Mouse (Mus musculus): Measurements from ENCODE around the gene Tyw5. TPM values are rescaled to one million over a fixed set of nuclear protein-coding genes. Genes with fewer than 3 reads are reported as not detected.

The Tyw5 gene
- polyA plus RNA-seq, 1 experiment from 2014 or later: 32.4 TPM

- H3K9me3 ChIP-seq: no peaks in the 10 kb centered on the region
- ATAC-seq (ENCODE audit: borderline replicate concordance, extremely low read depth, low FRiP score, low TSS enrichment): no peak
- H3K36me3 ChIP-seq: peaks cover 44% of the 10 kb centered on the region
- peaks cover 11% of the 10 kb centered on the region for H3K4me1 ChIP-seq
- H3K4me3 ChIP-seq: no peak overlapping the region
- H3K27me3 ChIP-seq: no peaks in the 10 kb centered on the region
- no peak overlapping the region for H3K4me2 ChIP-seq
- no peak overlapping the region for H3K27ac ChIP-seq
- WGBS: 87% methylated on average over 2 of the region's 2 CpGs
- no peak overlapping the region for H3K9ac ChIP-seq
Observed at GRCm38 (mm10) chr1:57413397-57413796, 6.5 kb upstream of the Tyw5 start.

GRCm38 (mm10) chr1:57408994-57409393 lies 2.1 kb upstream of the Tyw5 start:
- Histone ChIP-seq H3K4me2 (peak overlapping the region; percentile 57; the same call in 1 of the 2 replicates), H3K4me1 (peaks cover 25% of the 10 kb centered on the region), H3K9me3 (no peaks in the 10 kb centered on the region), H3K27me3 (no peaks in the 10 kb centered on the region), H3K9ac (no peak overlapping the region), H3K4me3 (no peak overlapping the region), H3K36me3 (peaks cover 21% of the 10 kb centered on the region), H3K27ac (no peak overlapping the region)
- 75% methylated on average over 2 of the region's 2 CpGs for WGBS
- no peak for ATAC-seq (ENCODE audit: borderline replicate concordance, extremely low read depth, low FRiP score, low TSS enrichment)

GRCm38 (mm10) chr1:57402116-57402515 lies 4.8 kb downstream of the Tyw5 start:
- Histone ChIP-seq H3K4me3 (no peak overlapping the region), H3K27ac (no peak overlapping the region), H3K4me2 (no peak overlapping the region), H3K36me3 (peaks cover 15% of the 10 kb centered on the region; the same call in 1 of the 2 replicates), H3K4me1 (0 out of 2 replicates have a peak, but pooled peaks cover 5% of the 10 kb centered on the region), H3K27me3 (no peaks in the 10 kb centered on the region), H3K9ac (no peak overlapping the region), H3K9me3 (no peaks in the 10 kb centered on the region)
- WGBS: 91% methylated on average over 5 of the region's 5 CpGs
- ATAC-seq (ENCODE audit: borderline replicate concordance, extremely low read depth, low FRiP score, low TSS enrichment): no peak

- ATAC-seq (ENCODE audit: borderline replicate concordance, extremely low read depth, low FRiP score, low TSS enrichment): no peak
- Histone ChIP-seq H3K27ac (no peak overlapping the region), H3K4me3 (no peak overlapping the region), H3K9ac (no peak overlapping the region), H3K36me3 (peaks cover 22% of the 10 kb centered on the region), H3K4me1 (0 out of 2 replicates have a peak, but pooled peaks cover 5% of the 10 kb centered on the region), H3K27me3 (no peaks in the 10 kb centered on the region), H3K4me2 (no peak overlapping the region), H3K9me3 (no peaks in the 10 kb centered on the region)
- WGBS: 89% methylated on average over 2 of the region's 2 CpGs
Observed at GRCm38 (mm10) chr1:57400877-57401276, 6.0 kb downstream of the Tyw5 start.

- H3K9me3 ChIP-seq: no peaks in the 10 kb centered on the region
- no peak for ATAC-seq (ENCODE audit: borderline replicate concordance, extremely low read depth, low FRiP score, low TSS enrichment)
- H3K9ac ChIP-seq: no peak overlapping the region
- WGBS: 91% methylated on average over 2 of the region's 2 CpGs
- H3K4me1 ChIP-seq: 0 out of 2 replicates have a peak, but pooled peaks cover under 1% of the 10 kb centered on the region
- H3K4me2 ChIP-seq: no peak overlapping the region
- H3K36me3 ChIP-seq: peaks cover 25% of the 10 kb centered on the region
- no peak overlapping the region for H3K27ac ChIP-seq
- no peak overlapping the region for H3K4me3 ChIP-seq
- no peaks in the 10 kb centered on the region for H3K27me3 ChIP-seq
Observed at GRCm38 (mm10) chr1:57400321-57400720, 6.6 kb downstream of the Tyw5 start.

GRCm38 (mm10) chr1:57394051-57394450 lies 12.8 kb downstream of the Tyw5 start:
- ATAC-seq (ENCODE audit: borderline replicate concordance, extremely low read depth, low FRiP score, low TSS enrichment): no peak

GRCm38 (mm10) chr1:57392417-57392816 lies 14.5 kb downstream of the Tyw5 start:
- 72% methylated on average over 4 of the region's 4 CpGs for WGBS
- peaks cover 45% of the 10 kb centered on the region for H3K36me3 ChIP-seq
- H3K9me3 ChIP-seq: no peaks in the 10 kb centered on the region
- no peak overlapping the region for H3K4me2 ChIP-seq
- H3K4me3 ChIP-seq: no peak overlapping the region
- no peaks in the 10 kb centered on the region for H3K27me3 ChIP-seq
- H3K9ac ChIP-seq: no peak overlapping the region
- H3K27ac ChIP-seq: no peak overlapping the region
- no peaks in the 10 kb centered on the region for H3K4me1 ChIP-seq
- no peak for ATAC-seq (ENCODE audit: borderline replicate concordance, extremely low read depth, low FRiP score, low TSS enrichment)

More at GRCm38 (mm10) chr1:57394051-57394450, 12.8 kb downstream of the Tyw5 start:
- Histone ChIP-seq H3K9ac (no peak overlapping the region), H3K4me1 (no peaks in the 10 kb centered on the region), H3K27me3 (no peaks in the 10 kb centered on the region), H3K36me3 (peaks cover 34% of the 10 kb centered on the region), H3K9me3 (no peaks in the 10 kb centered on the region), H3K27ac (no peak overlapping the region), H3K4me3 (no peak overlapping the region), H3K4me2 (no peak overlapping the region)
- 61% methylated on average over 3 of the region's 3 CpGs for WGBS

- Histone ChIP-seq H3K36me3 (peaks cover 37% of the 10 kb centered on the region), H3K27me3 (no peaks in the 10 kb centered on the region), H3K27ac (no peak overlapping the region), H3K4me2 (no peak overlapping the region), H3K4me1 (no peaks in the 10 kb centered on the region), H3K9ac (no peak overlapping the region), H3K4me3 (no peak overlapping the region), H3K9me3 (no peaks in the 10 kb centered on the region)
- ATAC-seq (ENCODE audit: borderline replicate concordance, extremely low read depth, low FRiP score, low TSS enrichment): no peak
- 87% methylated on average over 4 of the region's 4 CpGs for WGBS
Observed at GRCm38 (mm10) chr1:57390993-57391790, 15.7 kb downstream of the Tyw5 start.

GRCm38 (mm10) chr1:57388402-57389155 lies 18.3 kb downstream of the Tyw5 start:
- Histone ChIP-seq H3K27me3 (no peaks in the 10 kb centered on the region), H3K27ac (no peak overlapping the region), H3K4me2 (no peak overlapping the region), H3K4me1 (no peaks in the 10 kb centered on the region), H3K4me3 (no peak overlapping the region), H3K9me3 (no peaks in the 10 kb centered on the region), H3K36me3 (peaks cover 28% of the 10 kb centered on the region), H3K9ac (no peak overlapping the region)
- WGBS: 85% methylated on average over 8 of the region's 8 CpGs
- no peak for ATAC-seq (ENCODE audit: borderline replicate concordance, extremely low read depth, low FRiP score, low TSS enrichment)

- Histone ChIP-seq H3K27me3 (no peaks in the 10 kb centered on the region), H3K4me2 (no peak overlapping the region), H3K9ac (no peak overlapping the region), H3K36me3 (peaks cover 22% of the 10 kb centered on the region), H3K27ac (no peak overlapping the region), H3K4me3 (no peak overlapping the region), H3K4me1 (no peaks in the 10 kb centered on the region), H3K9me3 (no peaks in the 10 kb centered on the region)
- 72% methylated on average over 2 of the region's 2 CpGs for WGBS
- ATAC-seq (ENCODE audit: borderline replicate concordance, extremely low read depth, low FRiP score, low TSS enrichment): no peak
Observed at GRCm38 (mm10) chr1:57387876-57388275, 19.0 kb downstream of the Tyw5 start.

- no peaks in the 10 kb centered on the region for H3K9me3 ChIP-seq
- no peak overlapping the region for H3K9ac ChIP-seq
- H3K27me3 ChIP-seq: no peaks in the 10 kb centered on the region
- H3K4me1 ChIP-seq: no peaks in the 10 kb centered on the region
- no peak overlapping the region for H3K4me2 ChIP-seq
- no peak overlapping the region for H3K4me3 ChIP-seq
- peaks cover 18% of the 10 kb centered on the region for H3K36me3 ChIP-seq
- ATAC-seq (ENCODE audit: borderline replicate concordance, extremely low read depth, low FRiP score, low TSS enrichment): no peak
- H3K27ac ChIP-seq: no peak overlapping the region
Observed at GRCm38 (mm10) chr1:57386519-57386918, 20.4 kb downstream of the Tyw5 start.

Measured in lung, embryonic 15.5 days (tissue).